Mouse (Mus musculus) bone marrow macrophage, adult 2 months (primary cell): ENCODE results near the gene Wdr20.

Experiments used
- CTCF ChIP-seq: IDR thresholded peaks from 2 replicates; pipeline ENCODE4 v1.5.1; 2012; ENCODE audit warnings: low read depth, mild to moderate bottlenecking, low read length, moderate library complexity
- POLR2A ChIP-seq: IDR thresholded peaks from 2 replicates; pipeline ENCODE4 v1.6.1; 2012; ENCODE audit warnings: mild to moderate bottlenecking, low read depth, low read length, borderline replicate concordance

DNA sequence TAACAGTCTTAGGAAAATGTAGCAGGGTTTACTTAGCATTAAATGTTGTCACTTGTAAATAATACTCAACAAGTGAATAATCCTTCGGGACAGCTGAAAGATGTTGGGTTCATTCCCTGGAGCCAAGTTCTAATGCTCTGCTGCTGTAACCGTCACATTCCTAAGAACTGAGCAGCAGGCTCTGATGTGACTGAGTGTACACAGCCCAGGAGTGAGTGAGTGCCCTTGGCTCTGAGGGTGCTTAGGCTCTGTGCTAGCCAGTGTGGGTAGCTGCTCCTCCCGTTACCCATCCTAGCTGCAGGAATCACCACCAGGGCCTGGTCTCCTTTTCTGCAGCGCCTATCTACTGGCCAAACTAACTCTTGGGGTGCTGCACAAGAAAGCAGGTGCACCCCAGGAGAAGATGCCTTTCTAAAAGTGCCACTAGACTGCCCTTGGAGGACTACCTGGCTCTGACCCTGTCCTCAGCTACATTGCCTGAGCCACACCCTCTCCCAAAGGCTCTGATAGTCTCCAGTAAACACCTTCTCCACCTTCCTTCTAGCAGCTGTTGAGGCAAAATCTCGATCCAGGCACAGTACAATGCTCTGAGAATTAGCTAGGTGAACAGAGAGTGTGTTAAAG lies 65.0 kb downstream of the Wdr20 start:
- TF ChIP-seq CTCF = no peak
- no peak for TF ChIP-seq POLR2A
